Mouse (Mus musculus) limb, embryonic 11.5 days (tissue): ENCODE data around the gene Ldlrad3. TPM values are rescaled to one million over a fixed set of nuclear protein-coding genes. Genes with fewer than 3 reads are reported as not detected.

Experiments
- ATAC-seq: fragments of 200-750 bp; cut with Nextera tagmentation; 2 replicates; pipeline ENCODE4 v1.8.0; 2017; ENCODE audit warnings: low read depth; ENCODE audit not compliant: insufficient number of reproducible peaks, low FRiP score, low TSS enrichment
- DNase-seq: peaks from one replicate; pipeline ENCODE4 v3.0.0-alpha.2; 2015; ENCODE audit warnings: low spot score
- H3K27ac ChIP-seq: fragments of 300-500 bp; sonication (generic); replicated peaks from 2 replicates; pipeline ENCODE4 v1.5.1; 2014; ENCODE audit warnings: low read depth, mild to moderate bottlenecking, low read length
- H3K27me3 ChIP-seq: fragments of 300-500 bp; sonication (generic); 2 replicates; pipeline ENCODE4 v1.6.1; 2014; ENCODE audit warnings: mild to moderate bottlenecking, low read length, mixed read lengths; ENCODE audit not compliant: control insufficient read depth, insufficient read depth
- H3K36me3 ChIP-seq: fragments of 300-500 bp; sonication (generic); 2 replicates; pipeline ENCODE4 v1.6.1; 2014; ENCODE audit warnings: mild to moderate bottlenecking, low read length, moderate library complexity, mixed read lengths; ENCODE audit not compliant: control insufficient read depth, insufficient read depth
- H3K4me1 ChIP-seq: fragments of 300-500 bp; sonication (generic); 2 replicates; pipeline ENCODE4 v1.6.1; 2014; ENCODE audit warnings: low read length, mixed read lengths; ENCODE audit not compliant: control insufficient read depth, insufficient read depth
- H3K4me2 ChIP-seq: fragments of 300-500 bp; sonication (generic); 2 replicates; pipeline ENCODE4 v1.6.1; 2014; ENCODE audit warnings: low read depth, mild to moderate bottlenecking, moderate library complexity; ENCODE audit not compliant: severe bottlenecking
- H3K4me3 ChIP-seq: fragments of 300-500 bp; sonication (generic); 2 replicates; pipeline ENCODE4 v1.5.1; 2014; ENCODE audit warnings: low read depth, low read length
- H3K9ac ChIP-seq: fragments of 300-500 bp; sonication (generic); 2 replicates; pipeline ENCODE4 v1.6.1; 2014; ENCODE audit warnings: mild to moderate bottlenecking, low read length
- H3K9me3 ChIP-seq: fragments of 300-500 bp; sonication (generic); 2 replicates; pipeline ENCODE4 v1.6.1; 2016; ENCODE audit warnings: low read length; ENCODE audit not compliant: control insufficient read depth
- WGBS: fragments of 180-500 bp; shearing (Covaris S2); extraction: QIAGEN DNeasy Blood & Tissue Kit; methylation state at CpG from one replicate; pipeline ENCODE4 v1.1.7; 2014; 5-methylcytosine and 5-hydroxymethylcytosine counted together
- polyA plus RNA-seq: library from polyadenylated mRNA; unstranded; fragments of >200 nt; fragmentation: Nextera tagmentation; extraction: Ambion mirVana; gene quantifications from 2 replicates; pipeline ENCODE4 v1.2.1, GENCODE M21; 2014

Gene Ldlrad3
- polyA plus RNA-seq, 1 experiment from 2014 or later = 57.5 TPM

- no peak for ATAC-seq
These were observed 124.3 kb downstream of the Ldlrad3 start for GRCm38 (mm10) chr2:102061921-102062320.

GRCm38 (mm10) chr2:102057746-102058145 lies 128.4 kb downstream of the Ldlrad3 start:
- WGBS = 91% methylated on average over 12 of the region's 12 CpGs

More at GRCm38 (mm10) chr2:102061921-102062320, 124.3 kb downstream of the Ldlrad3 start:
- H3K9ac ChIP-seq = no peak overlapping the region
- H3K9me3 ChIP-seq = no peaks in the 10 kb centered on the region
- no peaks in the 10 kb centered on the region for H3K4me1 ChIP-seq
- no peaks in the 10 kb centered on the region for H3K27me3 ChIP-seq
- no peak overlapping the region for H3K27ac ChIP-seq
- 85% methylated on average over 8 of the region's 8 CpGs for WGBS
- no peak for DNase-seq
- no peak overlapping the region for H3K4me3 ChIP-seq
- peaks cover 2% of the 10 kb centered on the region; the same call in 1 of the 2 replicates for H3K36me3 ChIP-seq
- no peak overlapping the region for H3K4me2 ChIP-seq

GRCm38 (mm10) chr2:102057029-102057685 lies 129.0 kb downstream of the Ldlrad3 start:
- Histone ChIP-seq H3K4me2 (no peak overlapping the region), H3K27ac (no peak overlapping the region), H3K9ac (no peak overlapping the region), H3K36me3 (peaks cover 4% of the 10 kb centered on the region; the same call in 1 of the 2 replicates), H3K4me1 (no peaks in the 10 kb centered on the region), H3K4me3 (no peak overlapping the region), H3K27me3 (no peaks in the 10 kb centered on the region), H3K9me3 (no peaks in the 10 kb centered on the region)
- DNase-seq = no peak
- no peak for ATAC-seq
- WGBS = 83% methylated on average over 9 of the region's 9 CpGs

More at GRCm38 (mm10) chr2:102057746-102058145, 128.4 kb downstream of the Ldlrad3 start:
- Histone ChIP-seq H3K27me3 (no peaks in the 10 kb centered on the region), H3K27ac (no peak overlapping the region), H3K4me1 (no peaks in the 10 kb centered on the region), H3K36me3 (peaks cover 4% of the 10 kb centered on the region; the same call in 1 of the 2 replicates), H3K9ac (no peak overlapping the region), H3K4me2 (no peak overlapping the region), H3K9me3 (no peaks in the 10 kb centered on the region), H3K4me3 (no peak overlapping the region)
- ATAC-seq (no peak), DNase-seq (no peak)

- WGBS = 90% methylated on average over 8 of the region's 8 CpGs
- H3K9me3 ChIP-seq = no peaks in the 10 kb centered on the region
- no peak overlapping the region for H3K27ac ChIP-seq
- H3K4me3 ChIP-seq = no peak overlapping the region
- ATAC-seq (no peak), DNase-seq (no peak)
- no peaks in the 10 kb centered on the region for H3K4me1 ChIP-seq
- no peak overlapping the region for H3K4me2 ChIP-seq
- H3K36me3 ChIP-seq = peaks cover 4% of the 10 kb centered on the region; the same call in 1 of the 2 replicates
- no peak overlapping the region for H3K9ac ChIP-seq
- H3K27me3 ChIP-seq = no peaks in the 10 kb centered on the region
These were observed 130.0 kb downstream of the Ldlrad3 start for GRCm38 (mm10) chr2:102056144-102056543.

GRCm38 (mm10) chr2:102052951-102053660 lies 133.1 kb downstream of the Ldlrad3 start:
- Histone ChIP-seq H3K4me3 (no peak overlapping the region), H3K4me2 (no peak overlapping the region), H3K9ac (no peak overlapping the region), H3K36me3 (peaks cover 4% of the 10 kb centered on the region; the same call in 1 of the 2 replicates), H3K27me3 (no peaks in the 10 kb centered on the region), H3K4me1 (no peaks in the 10 kb centered on the region), H3K27ac (no peak overlapping the region), H3K9me3 (no peaks in the 10 kb centered on the region)
- 88% methylated on average over 10 of the region's 10 CpGs for WGBS
- ATAC-seq = no peak
- no peak for DNase-seq

- Histone ChIP-seq H3K4me3 (no peak overlapping the region), H3K27me3 (no peaks in the 10 kb centered on the region), H3K27ac (no peak overlapping the region), H3K36me3 (peaks cover 2% of the 10 kb centered on the region; the same call in 1 of the 2 replicates), H3K4me1 (no peaks in the 10 kb centered on the region), H3K9ac (no peak overlapping the region), H3K4me2 (no peak overlapping the region), H3K9me3 (no peaks in the 10 kb centered on the region)
- no peak for DNase-seq
- no peak for ATAC-seq
- 89% methylated on average over 6 of the region's 6 CpGs for WGBS
These were observed 133.8 kb downstream of the Ldlrad3 start for GRCm38 (mm10) chr2:102052353-102052752.

- no peak for ATAC-seq
- 49% methylated on average over 10 of the region's 10 CpGs for WGBS
- Histone ChIP-seq H3K4me2 (no peak overlapping the region), H3K36me3 (peaks cover 2% of the 10 kb centered on the region; the same call in 1 of the 2 replicates), H3K4me3 (no peak overlapping the region), H3K9me3 (no peaks in the 10 kb centered on the region), H3K27ac (no peak overlapping the region), H3K9ac (no peak overlapping the region), H3K4me1 (no peaks in the 10 kb centered on the region), H3K27me3 (no peaks in the 10 kb centered on the region)
- DNase-seq = no peak
These were observed 136.2 kb downstream of the Ldlrad3 start for GRCm38 (mm10) chr2:102049866-102050550.
